Mouse (Mus musculus): Measurements from ENCODE around the gene Rab30.

The Rab30 gene

GRCm38 (mm10) chr7:92802158-92802557 is 60.8 kb downstream of the Rab30 start:
- no peak for DNase-seq

GRCm38 (mm10) chr7:92803191-92803590 is 61.8 kb downstream of the Rab30 start:
- no peak for DNase-seq

- DNase-seq, result no peak
These were observed 63.7 kb downstream of the Rab30 start for GRCm38 (mm10) chr7:92804919-92805668.

GRCm38 (mm10) chr7:92806512-92807188 is 65.2 kb downstream of the Rab30 start:
- no peak for DNase-seq

- no peak for DNase-seq
These were observed 66.1 kb downstream of the Rab30 start for GRCm38 (mm10) chr7:92807482-92807881.

GRCm38 (mm10) chr7:92811667-92812279 is 70.4 kb downstream of the Rab30 start:
- no peak for DNase-seq

GRCm38 (mm10) chr7:92817242-92817641 is 75.8 kb downstream of the Rab30 start:
- no peak for DNase-seq

- no peak for DNase-seq
These were observed 76.5 kb downstream of the Rab30 start for GRCm38 (mm10) chr7:92817886-92818285.

- DNase-seq, result no peak
These were observed 78.3 kb downstream of the Rab30 start for GRCm38 (mm10) chr7:92819656-92820055.

GRCm38 (mm10) chr7:92820410-92820809 is 79.0 kb downstream of the Rab30 start:
- DNase-seq, result no peak

GRCm38 (mm10) chr7:92820941-92821465 is 79.6 kb downstream of the Rab30 start:
- DNase-seq, result no peak

GRCm38 (mm10) chr7:92821871-92822270 is 80.5 kb downstream of the Rab30 start:
- peak; percentile 35 for DNase-seq

GRCm38 (mm10) chr7:92822409-92823101 is 81.2 kb downstream of the Rab30 start:
- no peak for DNase-seq

GRCm38 (mm10) chr7:92826248-92826647 is 84.8 kb downstream of the Rab30 start:
- no peak for DNase-seq

GRCm38 (mm10) chr7:92827981-92828380 is 86.6 kb downstream of the Rab30 start:
- peak; percentile 31 for DNase-seq

- DNase-seq, result no peak
These were observed 91.0 kb downstream of the Rab30 start for GRCm38 (mm10) chr7:92832395-92832794.

- DNase-seq, result no peak
These were observed 93.0 kb downstream of the Rab30 start for GRCm38 (mm10) chr7:92834391-92834790.

- DNase-seq, result no peak
These were observed 95.0 kb downstream of the Rab30 start for GRCm38 (mm10) chr7:92836447-92836846.

GRCm38 (mm10) chr7:92837226-92837625 is 95.8 kb downstream of the Rab30 start:
- no peak for DNase-seq

- DNase-seq, result no peak
These were observed 96.5 kb downstream of the Rab30 start for GRCm38 (mm10) chr7:92837907-92838306.

GRCm38 (mm10) chr7:92842254-92842653 is 100.9 kb downstream of the Rab30 start:
- no peak for DNase-seq

- no peak for DNase-seq
These were observed 106.8 kb downstream of the Rab30 start for GRCm38 (mm10) chr7:92848246-92848645.

GRCm38 (mm10) chr7:92866526-92866925 is 125.1 kb downstream of the Rab30 start:
- DNase-seq, result peak; percentile 28
